Mouse (Mus musculus): ENCODE results near the gene Dcaf4.

Gene Dcaf4

DNA sequence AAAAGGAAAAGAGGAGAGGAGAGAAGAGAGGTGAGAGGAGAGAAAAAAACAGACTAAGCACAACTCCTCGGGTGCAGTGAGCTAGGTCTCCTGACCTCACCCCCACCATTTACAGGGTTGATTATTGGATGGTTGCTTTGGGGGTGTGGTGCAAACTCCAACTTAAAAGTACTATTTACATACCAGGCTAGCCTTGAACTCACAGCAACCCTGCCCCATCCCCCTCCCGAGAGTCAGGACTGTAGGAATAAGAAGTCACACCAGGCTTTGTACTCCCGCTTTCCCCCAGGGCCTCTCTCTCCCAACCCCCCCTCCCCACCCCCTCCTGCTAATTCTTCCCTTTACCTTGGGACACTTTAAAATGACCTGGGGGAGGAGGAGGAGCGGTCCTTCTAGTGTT lies 23.9 kb upstream of the Dcaf4 start:
- no peak for DNase-seq

DNA sequence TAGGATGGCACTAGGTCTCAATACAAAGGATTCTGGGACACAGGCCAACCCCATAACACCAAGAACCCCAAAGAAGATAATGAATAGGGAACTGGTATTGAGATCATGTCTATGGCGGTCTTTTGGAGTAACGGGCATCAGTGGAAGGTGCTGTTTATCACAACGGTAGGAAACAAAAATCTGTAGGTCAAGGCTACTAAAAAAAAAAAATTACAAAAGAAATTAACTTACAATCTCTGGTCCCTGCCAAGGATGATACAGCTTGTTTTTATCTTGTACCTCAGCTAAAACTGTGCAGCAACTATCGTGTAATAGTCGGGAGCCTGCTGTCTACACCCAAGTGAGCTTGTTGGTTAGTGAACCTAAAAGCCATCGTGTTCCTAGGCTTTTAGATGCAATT lies 23.5 kb upstream of the Dcaf4 start:
- DNase-seq, result no peak

DNA sequence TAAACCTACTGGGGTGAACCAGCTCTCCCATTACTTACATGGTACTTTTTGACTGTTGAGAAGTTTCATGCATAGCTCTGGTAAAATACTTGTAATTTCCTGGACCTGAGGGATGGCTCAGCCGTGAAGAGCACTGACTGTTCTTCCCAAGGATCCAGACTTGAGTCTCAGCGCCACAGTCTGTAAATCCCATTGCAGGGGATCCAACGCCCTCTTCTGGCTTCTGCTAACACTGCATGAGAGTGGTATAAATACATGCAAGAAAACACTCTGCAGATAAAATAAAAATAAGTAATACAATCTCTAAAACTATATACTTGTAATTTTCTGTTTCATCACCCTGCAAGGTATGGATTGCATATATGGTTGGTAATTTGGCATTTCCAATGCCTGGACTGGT lies 22.3 kb upstream of the Dcaf4 start:
- DNase-seq, result no peak

DNA sequence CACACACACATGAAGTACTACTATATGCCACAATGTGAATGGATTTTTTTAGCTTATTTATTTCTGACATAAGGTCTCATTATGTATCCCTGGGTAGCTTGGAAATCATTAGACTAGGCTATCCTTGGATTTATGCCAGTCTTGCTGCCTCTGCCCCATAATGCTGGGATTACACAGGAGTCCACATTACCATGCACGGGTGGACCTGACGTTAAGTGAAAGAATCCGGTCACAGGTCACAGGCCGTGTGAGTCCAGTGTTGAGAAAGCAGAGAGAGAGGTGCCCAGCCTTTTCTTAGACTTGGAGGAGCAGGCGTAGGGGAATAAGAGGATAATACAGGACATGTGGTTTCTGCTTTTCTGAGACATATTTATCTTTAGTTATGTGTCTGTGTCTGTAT lies 21.0 kb upstream of the Dcaf4 start:
- DNase-seq, result peak; percentile 25

DNA sequence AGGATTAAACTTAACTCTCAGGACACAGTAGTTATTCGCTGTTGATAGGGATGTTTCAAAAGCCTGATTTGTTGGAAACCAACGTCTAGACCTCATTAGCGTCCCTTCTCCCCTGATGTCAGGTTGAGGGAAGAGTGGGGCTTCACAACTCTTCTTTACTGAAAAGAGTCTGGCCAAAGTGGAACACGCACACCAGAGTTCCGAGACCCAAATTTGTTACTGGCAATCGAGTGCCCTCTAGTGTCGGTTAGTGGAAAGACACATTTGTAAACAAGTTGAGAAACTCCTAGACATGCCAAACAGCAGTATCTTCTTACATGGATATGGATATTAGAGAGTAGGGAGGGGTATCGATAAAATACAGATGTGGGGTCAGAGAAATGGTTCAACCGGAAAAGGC lies 18.1 kb upstream of the Dcaf4 start:
- peak; percentile 58 for DNase-seq

DNA sequence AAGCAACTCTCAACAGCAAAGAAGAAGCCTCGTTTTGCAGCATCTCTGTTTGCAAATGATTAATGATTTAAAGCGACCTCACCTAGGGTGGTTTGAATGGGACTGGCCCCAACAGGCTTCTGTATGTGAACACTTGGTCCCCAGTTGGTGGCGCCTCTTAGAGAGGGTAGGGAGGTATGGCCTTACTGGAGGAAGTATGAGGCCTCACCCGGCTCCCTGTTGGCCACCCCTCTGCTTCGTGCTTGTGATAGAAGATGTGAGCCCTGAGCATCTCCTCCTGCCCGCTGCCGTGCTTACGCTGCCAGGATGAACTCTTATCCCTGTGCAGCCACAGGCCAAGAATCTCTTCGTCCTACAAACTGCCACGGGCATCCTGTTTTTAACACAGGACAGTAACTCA lies 13.7 kb upstream of the Dcaf4 start:
- no peak for DNase-seq

DNA sequence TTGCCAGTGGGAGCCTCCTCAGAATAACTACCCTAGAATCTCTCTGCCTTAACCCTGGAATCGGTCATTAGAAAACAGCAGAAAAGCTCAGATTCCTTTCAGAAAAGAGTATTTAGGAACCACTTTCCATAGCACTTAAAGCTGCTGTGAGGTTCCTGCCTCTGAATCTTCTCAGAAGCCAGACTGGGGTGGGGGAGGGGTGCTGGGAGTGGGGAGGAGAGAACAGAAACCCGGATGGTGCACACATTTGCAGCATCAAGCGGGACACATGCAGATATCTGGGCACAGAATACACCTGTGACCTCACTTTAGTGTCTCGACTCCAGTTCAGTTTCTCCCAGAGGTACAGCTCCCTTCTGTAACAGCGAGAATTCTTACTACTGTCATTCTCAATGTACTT lies 9.7 kb upstream of the Dcaf4 start:
- DNase-seq, result no peak

DNA sequence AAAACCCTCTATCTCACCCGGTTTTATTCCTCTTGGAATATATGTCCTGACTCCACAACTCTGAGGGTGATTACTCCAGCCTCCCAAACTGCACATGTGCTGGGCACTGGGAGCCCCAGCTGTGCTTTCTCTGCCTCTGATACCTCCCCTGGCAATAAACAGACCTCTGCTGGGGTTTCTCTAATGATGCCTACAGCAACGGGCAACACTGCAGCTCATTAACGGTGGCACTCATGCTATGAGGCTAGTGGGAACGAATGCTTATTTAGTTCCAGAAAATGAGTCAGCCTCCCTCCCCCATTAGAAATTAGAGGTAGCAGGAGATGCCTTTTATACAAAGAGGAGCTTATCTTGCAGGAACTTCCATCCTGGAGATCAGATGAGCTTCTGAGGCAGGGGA lies 7.5 kb upstream of the Dcaf4 start:
- no peak for DNase-seq

DNA sequence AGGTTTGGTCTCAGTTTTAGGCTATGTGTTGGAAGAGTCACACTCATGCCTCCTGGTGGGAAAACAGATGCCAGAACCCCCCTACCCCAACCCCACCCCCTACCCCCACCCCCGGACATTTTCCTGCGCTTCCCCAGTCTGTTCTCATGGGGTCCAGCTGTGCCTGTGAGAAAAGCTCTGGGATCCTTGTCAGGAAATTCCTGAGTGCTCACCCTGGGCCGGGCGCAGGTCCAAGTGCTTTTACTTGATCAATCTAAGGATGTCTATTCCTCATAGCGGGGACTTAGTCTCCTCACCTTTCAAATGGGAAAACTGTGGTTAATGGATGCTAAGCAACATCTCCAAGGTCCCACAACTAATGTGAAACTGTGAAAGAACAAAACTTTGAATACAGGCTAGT lies 7.1 kb upstream of the Dcaf4 start:
- peak; percentile 13 for DNase-seq

DNA sequence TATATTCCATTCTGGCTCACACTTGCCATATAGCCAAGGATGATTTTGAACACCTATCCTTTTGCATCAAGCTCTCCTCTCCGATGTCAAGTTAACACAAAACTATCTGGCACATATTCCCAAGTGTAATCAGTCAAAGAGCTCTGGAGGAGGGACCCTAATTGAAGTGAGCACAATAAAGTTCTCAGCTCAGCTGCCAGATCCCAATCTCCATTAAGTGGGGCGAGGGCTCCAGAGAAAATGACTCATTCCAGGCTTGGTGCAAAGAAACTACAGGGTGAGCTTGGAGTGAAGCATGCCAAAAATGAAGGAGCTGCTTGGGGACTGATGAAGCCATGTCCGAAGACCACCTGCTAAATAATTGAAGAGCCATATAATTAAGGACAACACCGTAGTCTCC lies 6.0 kb upstream of the Dcaf4 start:
- no peak for DNase-seq

DNA sequence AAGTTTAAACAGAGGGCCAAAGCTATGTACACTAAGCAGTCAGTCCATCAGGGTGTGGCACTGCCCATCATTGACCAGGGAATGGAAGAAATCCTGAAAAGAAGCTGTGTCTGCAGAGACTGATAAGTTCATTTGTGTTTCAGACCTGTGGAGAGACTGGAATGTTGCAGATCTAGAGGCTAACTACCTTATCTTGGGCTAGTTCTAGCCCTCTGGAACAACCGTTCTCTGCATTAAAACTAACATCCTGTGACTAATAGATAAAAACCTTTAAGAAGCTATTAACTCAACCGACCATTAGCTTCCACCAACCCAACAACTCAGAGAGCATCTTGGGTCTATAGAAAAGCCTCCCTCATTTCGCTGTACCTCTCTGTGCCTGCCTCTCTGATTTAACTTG lies 2.7 kb upstream of the Dcaf4 start:
- no peak for DNase-seq

DNA sequence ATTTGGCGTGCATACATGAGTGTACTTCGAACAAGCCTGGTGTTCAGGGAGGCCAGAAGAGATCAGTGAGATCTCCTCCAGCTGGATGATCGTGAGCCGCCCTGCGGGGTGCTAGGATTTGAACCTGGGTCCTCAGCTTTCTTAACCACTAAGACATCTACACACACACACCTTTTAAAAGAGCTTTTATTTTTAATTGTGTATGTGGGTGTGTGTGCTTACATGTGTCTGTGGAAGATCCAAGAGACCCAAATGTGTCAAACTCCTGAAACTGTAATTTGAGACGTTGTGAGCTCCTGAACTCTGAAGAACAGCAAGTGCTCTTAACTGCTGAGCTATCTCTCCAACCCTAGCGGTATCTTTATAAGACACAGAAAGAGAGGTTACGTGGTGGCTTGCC lies 817 bp downstream of the Dcaf4 start:
- DNase-seq, result no peak

DNA sequence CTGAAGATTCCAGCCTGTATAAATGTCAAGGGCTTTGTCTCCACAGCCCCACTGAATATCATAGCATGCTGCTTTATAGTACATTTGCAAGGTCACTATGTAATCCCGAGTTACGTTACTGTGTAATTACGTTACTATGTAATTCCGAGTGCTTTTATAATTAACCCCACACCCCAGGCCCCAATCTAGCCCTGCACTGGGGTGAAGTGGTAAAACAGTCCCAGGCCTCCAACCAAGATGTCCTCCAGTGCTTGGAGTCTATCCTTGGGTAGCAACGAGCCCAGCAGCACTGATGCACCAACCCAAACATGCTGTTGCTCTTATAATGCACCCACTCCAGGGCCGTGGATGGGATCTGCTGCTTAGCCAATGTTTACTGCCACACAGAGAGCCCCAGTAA lies 2.8 kb downstream of the Dcaf4 start:
- DNase-seq, result no peak

DNA sequence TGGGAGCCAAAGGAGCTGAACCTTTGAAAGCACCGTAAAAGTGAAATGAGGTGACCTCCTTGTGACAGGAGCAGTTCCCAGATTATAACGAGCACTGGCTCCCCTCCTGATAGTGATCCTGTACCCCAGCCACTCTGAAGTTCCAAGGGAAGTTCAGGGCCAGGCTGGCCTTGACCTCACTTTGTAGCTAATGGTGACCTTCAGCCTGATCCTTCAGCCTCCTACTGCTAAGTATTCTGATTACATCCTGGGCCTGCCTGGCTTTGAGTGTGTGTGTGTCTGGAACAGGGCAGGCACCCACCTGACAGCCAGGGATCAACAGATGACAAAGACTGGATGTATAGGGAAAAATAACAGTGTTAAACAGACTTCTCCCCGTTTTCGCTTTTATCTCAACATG lies 3.6 kb downstream of the Dcaf4 start:
- no peak for DNase-seq

DNA sequence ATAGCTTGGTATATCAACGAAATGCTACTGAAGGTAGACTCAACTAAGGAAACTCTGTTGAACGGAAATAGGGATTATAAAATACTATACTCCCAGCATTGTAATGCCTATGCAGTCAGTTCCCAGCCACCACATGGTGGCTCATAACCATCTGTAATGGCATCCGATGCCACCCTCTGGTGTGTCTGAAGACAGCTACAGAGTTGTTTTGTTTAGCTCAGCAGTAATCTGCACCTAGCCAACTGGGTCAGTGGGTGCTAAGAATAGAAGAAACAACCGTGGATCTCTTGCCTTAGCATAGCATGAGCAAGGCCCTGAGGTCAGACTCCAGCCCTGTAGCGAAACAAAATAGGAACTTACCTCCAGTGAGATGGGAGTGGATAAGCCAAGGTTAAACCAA lies 4.1 kb downstream of the Dcaf4 start:
- no peak for DNase-seq

DNA sequence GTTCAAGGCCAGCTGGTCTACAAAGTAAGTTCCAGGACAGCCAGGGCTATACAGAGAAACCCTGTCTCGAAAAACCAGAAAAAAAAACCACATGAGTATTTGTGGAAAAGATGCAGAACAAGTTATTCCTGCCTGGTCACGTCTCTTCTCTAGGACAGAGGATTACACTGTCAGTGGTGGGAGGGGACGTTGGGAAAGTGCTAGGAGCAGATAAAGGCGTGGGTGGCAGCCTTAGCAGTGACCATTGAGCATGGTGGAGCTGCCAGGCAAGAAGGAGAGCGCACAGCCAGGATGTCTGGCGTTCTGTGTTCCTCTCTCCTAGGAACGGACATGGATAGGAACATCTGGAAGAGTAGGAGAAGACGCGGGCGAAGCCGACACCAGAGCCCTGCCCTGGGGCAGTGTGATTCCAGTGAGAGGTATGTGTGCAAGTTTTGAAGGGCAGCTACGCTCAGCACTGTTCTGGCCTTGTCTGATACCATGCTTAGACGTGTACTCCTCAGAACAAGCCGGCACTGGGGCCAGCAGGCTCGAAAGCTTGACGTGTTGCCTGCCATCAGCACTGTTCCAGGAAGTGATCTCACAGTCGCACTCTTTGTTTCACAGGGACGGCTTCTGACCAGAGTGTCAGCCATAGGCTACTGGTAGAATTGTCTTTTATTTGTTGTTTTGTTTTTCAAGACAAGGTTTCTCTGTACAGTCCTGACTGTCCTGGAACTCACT lies 5.7 kb downstream of the Dcaf4 start:
- no peak for DNase-seq

DNA sequence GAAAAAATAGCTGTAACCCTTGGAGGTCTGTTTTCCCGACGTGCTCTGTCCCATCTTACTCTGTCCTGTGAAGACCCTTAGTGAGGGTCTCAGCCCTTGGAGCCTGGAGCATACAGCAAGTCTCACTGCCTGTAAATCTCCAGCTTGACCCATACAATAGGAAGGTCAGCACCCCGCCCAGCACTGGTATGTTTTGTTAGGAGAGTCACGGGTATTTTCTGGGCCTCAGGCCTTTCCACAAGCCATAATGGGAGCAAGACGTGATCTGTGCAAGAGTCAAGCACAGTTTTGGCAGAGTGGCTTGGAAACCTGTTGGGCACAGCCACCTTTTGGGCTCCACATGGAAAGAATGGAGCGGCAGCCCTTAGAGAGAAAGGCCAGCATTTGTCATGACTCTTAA lies 7.5 kb downstream of the Dcaf4 start:
- DNase-seq, result no peak

DNA sequence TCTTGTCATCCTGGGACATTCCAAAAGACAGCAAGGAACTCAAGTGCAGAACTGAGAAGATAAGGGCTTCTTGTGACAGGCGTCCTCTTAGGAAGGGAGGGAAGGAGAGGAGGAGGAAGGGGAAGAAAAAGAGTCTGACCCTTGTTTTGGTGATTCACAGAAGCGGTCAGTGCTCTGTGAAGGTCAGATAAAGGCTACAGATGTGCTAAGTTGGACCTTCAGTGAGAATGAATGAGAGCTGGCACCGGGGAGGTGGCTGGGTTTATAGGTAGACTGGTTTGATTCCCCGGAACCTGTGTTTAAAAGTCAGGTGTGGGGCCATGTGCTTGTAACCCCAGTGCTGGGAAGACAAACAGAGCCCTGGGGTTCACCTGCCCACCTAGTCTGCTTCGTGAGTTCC lies 8.4 kb downstream of the Dcaf4 start:
- no peak for DNase-seq

DNA sequence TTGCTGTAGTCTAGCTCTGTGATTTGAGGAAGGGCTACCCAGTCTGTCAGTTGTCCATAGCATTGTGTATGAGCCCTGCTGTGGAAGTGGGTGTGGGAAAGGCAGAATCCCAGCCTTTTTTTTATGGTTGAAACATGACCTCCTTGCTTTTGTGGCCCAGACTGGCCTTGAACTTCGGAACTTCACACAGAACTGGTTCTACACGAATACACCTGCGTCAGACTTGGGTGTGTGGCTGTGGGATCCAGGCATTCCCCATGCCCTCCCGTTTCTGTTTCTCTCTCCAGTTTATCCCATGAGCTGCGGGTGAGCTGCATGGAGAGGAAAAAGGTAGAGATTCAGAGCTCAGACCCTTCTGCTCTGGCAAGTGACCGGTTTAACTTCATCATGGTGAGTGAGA lies 11.7 kb downstream of the Dcaf4 start:
- no peak for DNase-seq

DNA sequence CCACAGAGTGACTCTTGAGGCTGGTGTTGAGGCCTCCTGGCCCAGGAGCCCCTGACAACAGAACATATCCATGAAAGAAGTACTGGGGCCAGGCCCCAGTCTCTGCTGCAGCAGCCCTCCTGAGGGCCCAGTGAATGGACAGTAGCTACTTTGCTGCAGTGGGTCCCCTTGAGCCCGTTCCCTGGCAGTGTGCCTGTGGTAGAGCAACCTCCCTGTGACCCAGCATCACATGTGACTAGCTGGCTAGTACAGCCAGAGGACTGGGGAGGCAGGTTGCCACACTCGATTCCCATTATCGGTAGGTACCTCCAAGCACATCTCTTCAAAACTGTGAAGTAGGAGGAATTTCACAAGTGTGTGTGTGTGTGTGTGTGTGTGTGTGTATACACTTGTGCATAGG lies 12.7 kb downstream of the Dcaf4 start:
- no peak for DNase-seq

DNA sequence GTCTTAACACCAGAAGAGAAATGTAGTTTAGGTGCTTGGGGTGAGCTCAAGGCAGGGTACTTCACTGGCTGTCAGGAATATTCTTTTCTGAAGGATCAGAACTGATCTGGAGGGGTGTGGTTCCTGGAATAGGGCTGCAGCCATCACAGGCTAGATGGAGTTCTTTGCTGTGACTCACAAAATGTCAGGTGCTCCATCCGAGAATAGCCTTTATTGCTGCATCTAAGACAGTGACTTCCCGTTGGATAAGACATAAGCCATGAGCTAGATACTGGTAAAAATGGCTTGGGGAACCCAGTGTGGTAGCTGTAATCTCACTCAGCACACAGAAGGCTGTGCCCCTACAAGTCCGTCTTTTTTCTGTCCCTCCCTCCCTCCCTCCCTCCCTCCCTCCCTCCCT lies 13.9 kb downstream of the Dcaf4 start:
- DNase-seq, result no peak

DNA sequence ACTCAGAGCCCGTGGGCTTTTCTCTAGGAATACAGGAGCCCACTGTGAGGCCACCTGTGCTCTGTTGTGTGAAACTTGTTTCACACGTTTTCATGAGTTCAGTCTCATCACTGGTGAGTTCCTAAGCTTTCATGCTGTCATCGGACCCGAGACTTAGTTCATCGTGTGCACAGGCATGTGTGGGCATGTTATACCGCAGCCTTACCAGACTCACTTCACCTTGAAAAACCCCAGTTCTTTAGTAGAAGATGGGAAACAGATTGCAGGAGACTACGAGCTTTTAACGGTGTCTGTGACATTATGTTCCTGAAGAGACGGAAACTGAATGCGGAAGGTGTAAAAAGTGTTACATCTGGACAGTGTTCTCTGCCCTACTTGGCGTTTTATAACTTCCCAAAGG lies 15.2 kb downstream of the Dcaf4 start:
- no peak for DNase-seq

DNA sequence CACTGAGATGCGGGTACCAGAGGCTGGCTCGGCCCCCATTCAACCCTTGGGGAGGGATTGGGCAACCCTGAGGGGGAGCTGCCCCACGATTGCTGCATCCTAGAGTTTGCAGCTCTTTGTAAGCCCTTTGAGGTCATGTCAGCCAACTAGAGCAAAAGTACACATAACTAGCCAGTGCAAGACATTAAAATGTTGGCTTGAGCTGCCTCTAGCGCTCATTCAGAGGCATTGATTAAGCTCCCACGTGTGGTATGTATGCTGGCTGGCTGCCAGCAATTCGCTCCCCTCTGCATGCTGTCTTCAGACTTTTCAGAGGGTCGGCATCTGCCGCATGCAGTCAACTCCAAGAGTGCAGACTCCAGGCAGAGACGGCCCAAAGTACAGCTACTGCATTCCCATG lies 15.8 kb downstream of the Dcaf4 start:
- DNase-seq, result no peak

DNA sequence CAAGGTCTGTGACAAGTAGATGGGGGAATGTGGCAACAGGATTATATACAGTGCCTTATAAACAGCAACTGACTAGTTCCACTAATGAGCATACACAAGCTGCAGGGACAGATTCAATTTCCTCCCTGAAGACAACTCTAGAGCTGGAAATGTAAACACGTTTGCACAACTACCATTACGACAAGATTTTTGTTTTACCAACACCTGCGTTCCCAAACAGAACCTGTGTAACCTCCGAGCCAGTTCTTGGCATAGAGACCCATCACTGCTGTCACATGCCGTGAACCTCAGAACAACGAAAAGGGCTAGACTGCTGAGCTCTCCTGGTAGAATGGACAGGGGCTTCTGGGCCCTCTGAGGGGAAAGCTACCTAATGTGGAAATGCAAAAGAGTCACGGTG lies 23.7 kb downstream of the Dcaf4 start:
- DNase-seq, result no peak

DNA sequence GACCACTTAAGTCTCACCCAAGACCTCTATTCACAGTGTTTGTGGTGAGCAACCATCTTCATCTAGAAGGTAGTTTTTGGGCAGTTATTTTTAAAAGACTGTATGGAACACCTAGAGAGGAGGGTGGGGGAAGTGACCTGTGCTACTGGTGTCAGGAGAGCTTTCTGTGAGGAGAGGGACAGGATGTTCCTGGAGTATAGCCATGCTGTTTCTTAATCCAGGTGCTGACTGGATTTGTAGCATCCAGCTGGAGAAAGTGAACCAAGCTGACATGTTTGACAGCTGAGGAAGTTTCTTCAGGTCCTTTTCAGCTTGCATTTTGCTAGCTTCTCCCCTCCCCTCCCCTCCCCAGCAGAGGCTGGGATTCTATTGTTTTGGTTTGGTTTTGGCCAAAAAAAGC lies 24.5 kb downstream of the Dcaf4 start:
- DNase-seq, result no peak

DNA sequence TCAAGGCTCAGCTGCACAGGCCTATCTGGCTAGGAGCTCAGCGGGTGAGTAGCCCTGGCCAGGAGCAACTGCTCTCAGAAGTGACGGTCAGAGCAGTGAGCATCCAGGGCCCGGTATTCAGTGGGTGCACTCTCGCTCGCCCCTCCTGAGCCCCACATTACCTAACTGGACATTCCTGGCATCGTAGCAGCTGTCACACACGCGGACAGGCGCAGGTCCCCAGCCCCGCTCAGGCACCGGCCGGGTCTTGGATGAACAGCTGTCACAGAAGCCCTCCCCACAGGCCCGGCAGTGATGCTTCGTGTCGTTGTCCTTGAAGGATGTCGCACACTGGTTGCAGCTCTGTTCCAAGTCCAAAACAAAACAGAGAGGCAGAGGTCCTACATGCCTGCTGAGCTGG lies 31.0 kb downstream of the Dcaf4 start:
- no peak for DNase-seq
